Mouse (Mus musculus) limb, embryonic 14.5 days (tissue): ENCODE measurements at regions not wholly inside any gene's neighbourhood (a gene's known extent, or its start where the extent isn't known, plus 50 kb on each side); places are given as distances from the start of the nearest gene placed in this dataset.

Experiments
- ATAC-seq: fragments of 200-750 bp; cut with Nextera tagmentation; 2 replicates; pipeline ENCODE4 v1.8.0; 2017; ENCODE audit warnings: low read depth, moderate number of reproducible peaks, moderate TSS enrichment; ENCODE audit not compliant: low FRiP score
- DNase-seq: peaks from one replicate; pipeline ENCODE4 v3.0.0-alpha.2; 2015; ENCODE audit warnings: low spot score
- H3K27ac ChIP-seq: fragments of 300-500 bp; sonication (generic); replicated peaks from 2 replicates; pipeline ENCODE4 v1.5.1; 2014; ENCODE audit warnings: low read depth, mild to moderate bottlenecking, low read length, moderate library complexity, mixed read lengths
- H3K27me3 ChIP-seq: fragments of 300-500 bp; sonication (generic); 2 replicates; pipeline ENCODE4 v1.6.1; 2014; ENCODE audit warnings: low read length, mixed read lengths; ENCODE audit not compliant: control insufficient read depth, insufficient read depth
- H3K36me3 ChIP-seq: fragments of 300-500 bp; sonication (generic); 2 replicates; pipeline ENCODE4 v1.6.1; 2014; ENCODE audit warnings: mild to moderate bottlenecking, low read length, moderate library complexity, mixed read lengths; ENCODE audit not compliant: control insufficient read depth, insufficient read depth
- H3K4me1 ChIP-seq: fragments of 300-500 bp; sonication (generic); 2 replicates; pipeline ENCODE4 v1.6.1; 2014; ENCODE audit warnings: antibody characterized with exemption, low read length, mixed read lengths; ENCODE audit not compliant: control insufficient read depth, insufficient read depth
- H3K4me2 ChIP-seq: fragments of 300-500 bp; sonication (generic); replicated peaks from 2 replicates; pipeline ENCODE4 v1.6.1; 2014; ENCODE audit warnings: low read depth, mild to moderate bottlenecking, low read length, moderate library complexity; ENCODE audit not compliant: severe bottlenecking
- H3K4me3 ChIP-seq: fragments of 300-500 bp; sonication (generic); replicated peaks from 2 replicates; pipeline ENCODE4 v1.5.1; 2014; ENCODE audit warnings: low read length
- H3K9ac ChIP-seq: fragments of 300-500 bp; sonication (generic); 2 replicates; pipeline ENCODE4 v1.6.1; 2014; ENCODE audit warnings: mild to moderate bottlenecking, low read depth, low read length, moderate library complexity; ENCODE audit not compliant: severe bottlenecking
- H3K9me3 ChIP-seq: fragments of 300-500 bp; sonication (generic); 2 replicates; pipeline ENCODE4 v1.6.1; 2016; ENCODE audit warnings: low read length; ENCODE audit not compliant: control insufficient read depth
- POLR2A ChIP-seq: fragments of 200-500 bp; IDR thresholded peaks from 2 replicates; pipeline ENCODE4 v1.8.0; 2012; ENCODE audit warnings: inconsistent platforms, mild to moderate bottlenecking, moderate library complexity, borderline replicate concordance; ENCODE audit not compliant: insufficient read depth, insufficient read length; ENCODE audit errors: extremely low read depth
- WGBS: fragments of 180-500 bp; shearing (Covaris S2); extraction: QIAGEN DNeasy Blood & Tissue Kit; methylation state at CpG from one replicate; pipeline ENCODE4 v1.1.7; 2014; 5-methylcytosine and 5-hydroxymethylcytosine counted together

DNA sequence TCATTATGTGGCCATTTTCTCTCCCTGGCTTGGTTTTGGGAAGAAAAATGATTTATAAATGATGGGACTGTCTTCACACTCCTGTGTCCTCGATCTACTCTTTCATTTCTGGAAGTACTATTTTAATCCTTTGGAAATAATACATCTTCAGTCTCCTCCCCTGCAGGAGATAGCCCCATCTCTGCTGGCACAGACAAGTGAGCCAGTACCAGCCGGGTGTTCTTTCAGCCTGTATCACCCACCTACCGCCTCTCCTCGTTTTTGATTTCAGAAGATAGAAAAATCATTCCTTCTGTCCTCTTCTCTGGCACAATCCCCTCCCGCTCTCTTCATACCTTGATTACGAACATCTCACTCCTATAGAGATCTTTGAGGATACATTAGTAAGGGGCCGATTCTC, 140.4 kb upstream of the Gm10131 start:
- Histone ChIP-seq H3K4me1 (no peaks in the 10 kb centered on the region), H3K9ac (no peak overlapping the region), H3K36me3 (no peaks in the 10 kb centered on the region), H3K4me3 (no peak overlapping the region), H3K9me3 (no peaks in the 10 kb centered on the region), H3K4me2 (no peak overlapping the region), H3K27ac (no peak overlapping the region), H3K27me3 (no peaks in the 10 kb centered on the region)
- ATAC-seq = no peak
- 92% methylated on average over 7 of the region's 7 CpGs for WGBS
- TF ChIP-seq POLR2A = no peak
- no peak for DNase-seq

DNA sequence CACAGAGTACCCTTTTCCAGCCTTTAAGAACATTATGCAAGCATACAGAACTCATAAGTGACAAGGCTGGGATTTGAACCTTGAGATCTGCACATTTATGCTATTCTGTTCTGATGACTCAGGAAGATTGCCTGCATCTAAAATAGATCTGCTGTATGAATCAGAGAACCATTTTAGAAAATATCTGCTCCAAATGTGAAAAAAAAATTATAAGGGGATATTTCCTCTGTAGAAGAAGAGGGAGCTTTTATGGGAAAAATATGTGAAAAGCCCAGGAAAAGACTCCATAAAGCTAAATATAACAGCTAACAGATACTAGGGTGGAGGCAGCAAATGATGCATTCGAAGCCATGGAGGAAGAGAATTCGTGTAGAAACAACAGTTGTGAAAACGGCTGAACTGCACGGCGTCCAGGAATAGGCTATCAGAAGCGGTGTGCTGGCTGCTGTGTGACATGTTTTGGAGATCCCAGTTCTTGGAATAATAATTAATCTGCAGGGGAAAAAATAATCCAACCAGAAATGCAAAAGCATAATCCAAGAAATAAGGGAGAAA, 127.9 kb upstream of the Gm10131 start:
- Histone ChIP-seq H3K4me1 (no peaks in the 10 kb centered on the region), H3K27me3 (no peaks in the 10 kb centered on the region), H3K9ac (no peak overlapping the region), H3K27ac (no peak overlapping the region), H3K36me3 (no peaks in the 10 kb centered on the region), H3K9me3 (no peaks in the 10 kb centered on the region), H3K4me3 (no peak overlapping the region), H3K4me2 (no peak overlapping the region)
- TF ChIP-seq POLR2A = no peak
- DNase-seq = no peak
- 84% methylated on average over 6 of the region's 6 CpGs for WGBS
- no peak for ATAC-seq

DNA sequence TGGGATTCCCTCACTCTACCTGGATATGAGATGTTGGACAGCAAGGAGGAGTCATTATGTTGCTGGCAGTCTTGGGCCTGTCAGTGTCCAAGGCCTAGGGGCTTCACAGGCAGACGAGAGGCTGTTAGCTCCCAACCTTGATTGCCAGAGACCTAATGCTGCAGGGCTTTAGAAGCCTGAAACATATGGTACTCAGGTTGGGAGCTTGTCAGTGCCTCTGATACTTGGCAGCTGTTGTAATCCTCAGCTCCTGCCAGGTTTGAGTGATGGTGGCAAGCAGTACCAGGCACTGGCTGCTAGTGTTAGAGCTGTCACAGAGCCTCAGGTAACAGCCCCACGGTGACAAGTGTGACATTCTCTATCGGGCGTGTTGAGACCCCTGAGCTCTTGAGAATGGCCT, 122.2 kb upstream of the Gm10131 start:
- no peak for ATAC-seq
- Histone ChIP-seq H3K27ac (no peak overlapping the region), H3K4me2 (no peak overlapping the region), H3K4me3 (no peak overlapping the region), H3K9me3 (no peaks in the 10 kb centered on the region), H3K9ac (no peak overlapping the region), H3K27me3 (no peaks in the 10 kb centered on the region), H3K36me3 (no peaks in the 10 kb centered on the region), H3K4me1 (no peaks in the 10 kb centered on the region)
- WGBS = 62% methylated on average over 4 of the region's 4 CpGs
- TF ChIP-seq POLR2A = no peak
- no peak for DNase-seq

DNA sequence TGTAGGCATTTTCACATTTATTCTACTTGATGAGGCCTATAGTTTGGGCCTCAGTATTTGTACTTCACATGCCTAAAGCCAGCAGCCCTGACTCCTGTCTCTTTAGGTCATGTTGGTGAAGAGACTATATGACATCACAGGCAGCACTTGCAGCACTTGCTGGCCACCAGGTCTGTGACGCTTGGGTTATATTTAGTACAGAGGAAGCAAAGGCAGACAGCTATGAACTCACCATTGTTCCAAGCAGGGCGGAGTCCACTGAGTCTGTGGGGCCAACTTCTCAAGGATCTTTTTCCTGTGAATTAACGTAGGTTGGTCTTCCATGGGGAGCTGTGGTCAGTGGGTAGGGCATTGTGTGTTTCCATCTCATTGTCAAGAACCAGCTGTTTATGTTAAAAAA, 117.9 kb upstream of the Gm10131 start:
- H3K4me2 ChIP-seq = no peak overlapping the region
- no peaks in the 10 kb centered on the region for H3K36me3 ChIP-seq
- H3K9me3 ChIP-seq = no peaks in the 10 kb centered on the region
- H3K4me3 ChIP-seq = no peak overlapping the region
- ATAC-seq (no peak), DNase-seq (no peak)
- H3K27ac ChIP-seq = no peak overlapping the region
- TF ChIP-seq POLR2A = no peak
- no peaks in the 10 kb centered on the region for H3K27me3 ChIP-seq
- WGBS = 87% methylated on average over 3 of the region's 3 CpGs
- H3K9ac ChIP-seq = no peak overlapping the region
- no peaks in the 10 kb centered on the region for H3K4me1 ChIP-seq

DNA sequence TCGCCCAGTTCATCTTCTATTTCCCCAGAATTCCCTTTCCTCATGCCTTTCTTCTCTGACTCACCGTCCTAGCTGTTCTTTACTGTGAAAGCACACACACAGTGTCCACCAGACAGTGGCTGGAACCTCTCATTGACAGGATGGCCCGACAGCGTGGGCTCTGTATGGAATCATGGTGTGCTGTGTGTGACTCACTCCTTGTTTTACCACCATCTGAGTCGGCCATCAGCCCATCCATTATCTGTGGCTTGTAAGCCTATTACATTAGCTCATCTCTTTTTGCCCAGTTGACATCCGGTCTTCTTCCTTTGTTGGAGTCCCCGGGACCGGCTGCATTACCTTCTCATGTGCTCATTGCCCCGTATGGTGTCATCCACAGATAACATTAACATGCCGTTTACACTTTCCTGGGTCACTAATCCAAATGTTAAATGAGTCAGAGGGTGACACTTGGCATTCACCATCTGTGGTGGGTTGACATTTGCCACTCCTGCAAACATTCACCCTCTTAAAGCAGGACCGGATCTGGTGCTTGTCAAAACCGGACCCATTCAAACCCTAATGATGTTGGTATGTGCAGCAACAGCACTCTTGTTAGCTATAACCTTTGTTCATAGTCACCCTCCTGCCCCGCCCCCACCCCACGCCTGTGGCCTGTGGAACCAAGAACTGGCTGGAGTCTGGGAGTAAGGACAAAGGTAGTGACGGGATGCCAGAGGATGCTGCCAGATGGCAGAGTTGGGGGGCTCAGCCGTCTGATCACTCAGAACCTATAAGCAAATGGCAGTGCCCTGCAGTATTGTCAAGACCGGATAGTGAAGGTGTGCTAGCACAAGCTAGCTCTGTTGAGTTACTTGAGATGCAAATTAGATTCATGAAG, 113.7 kb upstream of the Gm10131 start:
- no peaks in the 10 kb centered on the region for H3K27me3 ChIP-seq
- H3K4me1 ChIP-seq = no peaks in the 10 kb centered on the region
- ATAC-seq = no peak
- no peak overlapping the region for H3K4me3 ChIP-seq
- WGBS = 53% methylated on average over 17 of the region's 17 CpGs
- H3K9ac ChIP-seq = no peak overlapping the region
- no peak overlapping the region for H3K27ac ChIP-seq
- DNase-seq = no peak
- no peak for TF ChIP-seq POLR2A
- H3K9me3 ChIP-seq = no peaks in the 10 kb centered on the region
- no peaks in the 10 kb centered on the region for H3K36me3 ChIP-seq
- H3K4me2 ChIP-seq = no peak overlapping the region
